Mouse (Mus musculus): Measurements from ENCODE around the gene Cntd1. TPM values are rescaled to one million over a fixed set of nuclear protein-coding genes. Genes with fewer than 3 reads are reported as not detected.
A peak's percentile ranks its signal among the peaks of the same experiment; 100 is the strongest.

Cntd1 gene
- polyA plus RNA-seq, 1 experiment: 0.56 TPM

DNA sequence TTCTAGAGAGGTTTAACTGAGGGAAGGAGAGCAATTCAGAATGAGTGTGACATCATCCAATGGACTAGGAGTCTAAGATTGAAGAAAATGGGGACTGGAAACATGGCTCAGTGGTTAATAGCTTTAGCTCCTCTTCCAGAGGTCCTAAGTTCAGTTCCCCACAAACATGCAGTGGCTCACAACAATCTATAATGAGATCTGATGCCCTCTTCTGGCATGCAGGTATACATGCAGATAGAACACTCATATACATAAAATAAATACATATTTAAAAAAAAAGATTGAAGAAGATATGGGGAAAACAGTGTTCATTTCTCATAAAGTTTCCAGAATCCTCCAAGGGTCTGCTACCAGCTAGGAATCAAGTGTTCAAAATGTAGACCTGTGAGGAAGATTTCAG lies 43.4 kb upstream of the Cntd1 start:
- no peak overlapping the region for H3K27ac ChIP-seq (ENCODE audit: insufficient read depth, low read length)
- H3K4me3 ChIP-seq (ENCODE audit: insufficient read depth, low read length): no peak overlapping the region
- TF ChIP-seq POLR2A (IDR thresholded peaks at IDR 0.05; ENCODE audit: extremely low read depth, insufficient read depth, low read length): no peak
- TF ChIP-seq CTCF (IDR thresholded peaks at IDR 0.05; ENCODE audit: extremely low read depth, insufficient read depth, low read length): no peak
- H3K4me1 ChIP-seq (ENCODE audit: control insufficient read depth, insufficient read depth, low read length): no peaks in the 10 kb centered on the region

DNA sequence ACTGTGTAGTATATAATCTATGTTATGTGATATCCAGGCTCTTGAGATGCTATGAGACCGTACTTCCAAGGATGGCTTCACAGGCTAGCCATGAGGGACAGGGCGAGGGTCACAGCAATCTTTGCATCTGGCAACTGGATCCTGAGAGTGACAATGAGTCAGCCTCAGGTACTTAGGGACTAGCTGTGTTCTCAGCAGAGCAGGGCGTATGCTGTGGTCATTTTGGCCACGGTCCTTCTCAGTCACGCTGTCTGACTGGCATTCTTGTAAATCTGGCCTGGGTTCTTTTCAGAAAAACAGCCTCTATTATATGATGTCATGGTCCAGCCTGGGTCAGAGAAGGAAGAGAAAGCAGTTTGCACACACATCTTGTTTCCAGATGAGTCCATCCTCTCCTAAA lies 42.0 kb upstream of the Cntd1 start:
- TF ChIP-seq CTCF (IDR thresholded peaks at IDR 0.05; ENCODE audit: extremely low read depth, insufficient read depth, low read length) (no peak), POLR2A (IDR thresholded peaks at IDR 0.05; ENCODE audit: extremely low read depth, insufficient read depth, low read length) (no peak)
- Histone ChIP-seq H3K27ac (ENCODE audit: insufficient read depth, low read length) (no peak overlapping the region), H3K4me1 (ENCODE audit: control insufficient read depth, insufficient read depth, low read length) (no peaks in the 10 kb centered on the region), H3K4me3 (ENCODE audit: insufficient read depth, low read length) (no peak overlapping the region)

DNA sequence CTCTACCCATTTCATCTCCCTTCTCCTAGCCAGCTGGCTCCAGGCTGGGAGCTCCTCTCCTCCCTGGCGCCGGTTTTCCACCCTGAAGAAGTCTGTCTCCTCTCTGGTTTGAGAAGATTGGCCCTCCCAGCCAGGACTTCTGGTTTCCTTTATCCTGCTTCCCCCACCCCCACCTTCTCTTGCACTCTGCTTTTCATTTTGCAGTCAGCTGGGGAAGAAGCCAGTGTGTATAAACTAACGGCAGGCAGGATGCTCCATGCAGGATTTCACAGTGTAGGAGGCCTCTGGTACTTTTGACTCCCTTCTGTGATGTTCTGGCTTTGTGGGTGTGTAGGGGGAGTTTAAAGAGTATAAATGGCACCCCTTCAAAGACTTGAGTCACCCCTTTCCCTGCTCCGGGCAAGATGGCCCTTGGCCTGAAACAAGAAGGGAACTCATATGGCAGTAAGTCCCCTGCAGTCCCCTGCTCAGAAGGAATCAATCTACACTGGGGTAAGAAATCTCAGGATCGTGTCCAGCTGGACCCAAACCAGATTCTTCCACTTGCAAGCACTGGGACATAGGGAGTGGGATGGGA lies 40.7 kb upstream of the Cntd1 start:
- no peak overlapping the region for H3K27ac ChIP-seq (ENCODE audit: insufficient read depth, low read length)
- no peaks in the 10 kb centered on the region for H3K4me1 ChIP-seq (ENCODE audit: control insufficient read depth, insufficient read depth, low read length)
- H3K4me3 ChIP-seq (ENCODE audit: insufficient read depth, low read length): no peak overlapping the region
- TF ChIP-seq POLR2A (IDR thresholded peaks at IDR 0.05; ENCODE audit: extremely low read depth, insufficient read depth, low read length) (no peak), CTCF (IDR thresholded peaks at IDR 0.05; ENCODE audit: extremely low read depth, insufficient read depth, low read length) (no peak)

DNA sequence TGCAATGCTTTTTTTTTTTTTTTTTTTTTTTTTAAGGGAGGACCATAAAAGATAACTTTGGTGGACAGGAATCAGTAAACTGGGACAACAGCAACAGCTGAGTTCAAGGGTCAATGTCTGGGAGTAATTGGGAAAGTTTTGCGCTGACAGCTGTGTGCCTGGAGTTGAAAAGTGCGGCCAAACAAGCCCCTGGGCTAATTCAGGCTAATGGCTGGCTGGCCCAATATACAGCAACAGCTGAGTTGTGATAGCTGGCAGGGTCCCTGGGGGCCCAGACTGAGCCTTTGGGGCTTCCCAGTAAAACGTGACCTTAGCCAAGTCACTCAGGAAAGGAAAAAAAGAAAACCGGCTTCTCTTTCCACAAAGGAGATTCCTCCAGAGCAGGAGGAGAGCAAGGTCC lies 33.7 kb upstream of the Cntd1 start:
- no peak overlapping the region for H3K4me3 ChIP-seq (ENCODE audit: insufficient read depth, low read length)
- no peaks in the 10 kb centered on the region; the same call in 1 of the 2 replicates for H3K4me1 ChIP-seq (ENCODE audit: control insufficient read depth, insufficient read depth, low read length)
- TF ChIP-seq POLR2A (IDR thresholded peaks at IDR 0.05; ENCODE audit: extremely low read depth, insufficient read depth, low read length): no peak
- no peak for TF ChIP-seq CTCF (IDR thresholded peaks at IDR 0.05; ENCODE audit: extremely low read depth, insufficient read depth, low read length)
- H3K27ac ChIP-seq (ENCODE audit: insufficient read depth, low read length): no peak overlapping the region

DNA sequence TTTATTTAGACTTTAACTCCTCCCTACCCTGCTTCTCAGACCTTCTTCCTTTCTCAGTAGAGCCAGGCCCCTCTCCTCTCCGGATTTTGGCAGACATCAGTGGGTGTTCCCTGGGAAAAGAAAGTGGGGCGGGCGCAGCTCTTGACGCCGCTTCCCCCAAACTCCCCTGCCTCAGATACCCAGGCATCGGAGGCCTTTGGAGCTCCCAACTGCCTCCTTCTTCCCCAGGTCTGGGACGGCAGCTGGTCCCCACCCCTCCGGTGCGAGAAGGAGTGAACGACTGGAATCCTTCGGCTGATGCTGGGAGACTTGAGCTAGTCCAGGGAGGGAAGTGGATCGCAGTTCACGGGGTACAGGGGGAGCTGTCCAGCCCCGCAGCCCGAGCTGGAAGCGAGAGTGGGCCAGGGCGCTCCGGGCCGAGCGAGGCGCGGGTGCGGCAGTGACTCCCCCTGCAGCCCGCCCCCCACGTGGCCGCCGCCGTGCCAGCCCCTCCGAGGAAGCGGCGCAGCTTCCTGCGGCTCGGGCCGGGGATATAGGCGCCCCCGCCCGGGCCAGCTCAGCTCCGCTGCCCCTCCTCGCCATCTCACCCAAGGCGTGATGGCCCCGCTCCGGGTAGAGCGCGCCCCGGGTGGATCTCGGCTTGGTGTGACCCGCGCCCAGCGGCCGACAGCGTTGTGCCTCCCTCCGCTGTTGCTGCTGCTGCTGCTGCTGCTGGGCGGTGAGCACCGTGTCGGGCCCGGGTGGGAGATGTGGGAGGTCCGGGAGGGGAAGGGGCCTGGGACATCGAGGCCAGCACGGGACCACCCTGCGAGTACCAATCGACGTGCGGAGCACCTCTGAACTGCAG lies 32.7 kb upstream of the Cntd1 start, which contains the start of gene Ramp2:
Ramp2 (plus strand) TSS at position 174 of the 847 bp plus-strand sequence.
- TF ChIP-seq POLR2A (IDR thresholded peaks at IDR 0.05; ENCODE audit: extremely low read depth, insufficient read depth, low read length) (no peak), CTCF (IDR thresholded peaks at IDR 0.05; ENCODE audit: extremely low read depth, insufficient read depth, low read length) (no peak)
- peak within 1 kb of the TSS; percentile 89 for H3K27ac ChIP-seq (ENCODE audit: insufficient read depth, low read length)
- H3K4me3 ChIP-seq (ENCODE audit: insufficient read depth, low read length): peak within 1 kb of the TSS; percentile 61
- H3K4me1 ChIP-seq (ENCODE audit: control insufficient read depth, insufficient read depth, low read length): no peaks in the 10 kb centered on the region; the same call in 1 of the 2 replicates

DNA sequence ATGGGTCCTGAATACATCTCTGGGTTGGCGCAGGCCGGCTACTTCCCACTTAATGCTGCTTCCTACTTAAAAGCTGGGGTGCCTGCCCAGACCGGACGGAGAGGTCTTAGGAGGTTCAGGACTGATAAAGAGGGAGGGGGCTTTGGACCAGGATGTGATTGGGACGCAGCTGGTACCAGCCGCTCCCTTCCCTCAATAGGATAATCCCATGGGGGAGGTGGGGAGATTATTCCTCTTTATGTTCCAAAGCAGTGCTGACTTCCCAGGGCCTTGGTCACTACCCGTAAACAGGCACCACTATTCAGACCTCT lies 32.2 kb upstream of the Cntd1 start:
- Histone ChIP-seq H3K4me3 (ENCODE audit: insufficient read depth, low read length) (peak overlapping the region; percentile 61), H3K27ac (ENCODE audit: insufficient read depth, low read length) (peak overlapping the region; percentile 89; the same call in 1 of the 2 replicates), H3K4me1 (ENCODE audit: control insufficient read depth, insufficient read depth, low read length) (no peaks in the 10 kb centered on the region; the same call in 1 of the 2 replicates)
- no peak for TF ChIP-seq CTCF (IDR thresholded peaks at IDR 0.05; ENCODE audit: extremely low read depth, insufficient read depth, low read length)
- TF ChIP-seq POLR2A (IDR thresholded peaks at IDR 0.05; ENCODE audit: extremely low read depth, insufficient read depth, low read length): no peak

DNA sequence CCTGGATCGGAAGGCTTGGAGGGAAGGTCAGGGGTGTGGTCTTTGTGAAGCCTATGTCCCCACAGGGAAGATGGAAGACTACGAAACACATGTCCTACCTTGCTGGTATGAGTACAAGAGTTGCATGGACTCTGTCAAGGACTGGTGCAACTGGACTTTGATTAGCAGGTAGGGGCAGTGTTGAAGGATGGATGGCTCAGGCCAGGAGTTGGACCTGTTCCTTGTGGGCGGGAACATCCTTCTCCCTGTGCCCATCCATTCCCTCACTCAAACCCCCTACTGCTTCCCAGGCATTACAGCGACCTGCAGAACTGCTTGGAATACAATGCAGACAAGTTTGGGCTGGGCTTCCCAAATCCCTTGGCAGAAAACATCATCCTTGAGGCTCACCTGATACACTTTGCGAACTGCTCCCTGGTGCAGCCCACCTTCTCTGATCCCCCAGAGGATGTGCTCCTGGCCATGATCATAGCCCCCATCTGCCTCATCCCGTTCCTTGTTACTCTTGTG lies 31.2 kb upstream of the Cntd1 start:
- peak overlapping the region; percentile 79 for H3K27ac ChIP-seq (ENCODE audit: insufficient read depth, low read length)
- H3K4me1 ChIP-seq (ENCODE audit: control insufficient read depth, insufficient read depth, low read length): no peaks in the 10 kb centered on the region; the same call in 1 of the 2 replicates
- peak overlapping the region; percentile 61 for H3K4me3 ChIP-seq (ENCODE audit: insufficient read depth, low read length)
- TF ChIP-seq CTCF (IDR thresholded peaks at IDR 0.05; ENCODE audit: extremely low read depth, insufficient read depth, low read length): no peak
- TF ChIP-seq POLR2A (IDR thresholded peaks at IDR 0.05; ENCODE audit: extremely low read depth, insufficient read depth, low read length): no peak

DNA sequence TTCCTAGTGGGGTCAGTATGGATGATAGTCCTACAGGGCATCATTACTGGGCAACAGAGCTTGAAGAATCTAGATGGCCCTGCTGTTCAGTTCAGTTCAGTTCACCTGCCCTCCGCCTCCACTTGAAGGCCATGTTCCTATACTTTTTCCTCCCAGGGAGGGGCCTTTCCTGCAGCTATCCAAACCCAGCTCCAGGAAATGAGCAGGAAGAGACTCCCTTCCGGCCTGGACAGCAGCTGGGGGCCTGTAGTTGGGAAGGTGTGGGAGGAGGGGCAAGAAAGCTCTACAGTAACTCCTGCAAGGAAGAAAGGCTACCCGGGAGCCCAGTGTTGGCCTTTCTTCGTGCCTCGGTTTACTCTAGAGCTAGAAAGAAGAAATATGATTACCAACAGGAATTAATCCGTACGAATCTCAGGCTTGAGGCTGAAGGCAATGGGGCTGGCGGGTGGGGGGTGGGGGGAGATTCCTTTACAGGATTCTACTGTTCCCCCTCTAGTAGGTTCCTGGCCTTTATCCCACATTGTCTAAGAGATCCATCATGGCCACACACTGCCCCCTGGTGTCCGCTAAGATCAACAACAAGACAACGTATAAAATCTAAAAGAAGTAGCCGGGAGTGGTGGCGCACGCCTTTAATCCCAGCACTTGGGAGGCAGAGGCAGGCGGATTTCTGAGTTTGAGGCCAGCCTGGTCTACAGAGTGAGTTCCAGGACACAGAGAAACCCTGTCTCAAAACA lies 30.4 kb upstream of the Cntd1 start:
- Histone ChIP-seq H3K4me3 (ENCODE audit: insufficient read depth, low read length) (peak overlapping the region; percentile 61; the same call in 1 of the 2 replicates), H3K27ac (ENCODE audit: insufficient read depth, low read length) (peak overlapping the region; percentile 79), H3K4me1 (ENCODE audit: control insufficient read depth, insufficient read depth, low read length) (peaks cover 2% of the 10 kb centered on the region)
- TF ChIP-seq CTCF (IDR thresholded peaks at IDR 0.05; ENCODE audit: extremely low read depth, insufficient read depth, low read length): peak; percentile 72
- no peak for TF ChIP-seq POLR2A (IDR thresholded peaks at IDR 0.05; ENCODE audit: extremely low read depth, insufficient read depth, low read length)

DNA sequence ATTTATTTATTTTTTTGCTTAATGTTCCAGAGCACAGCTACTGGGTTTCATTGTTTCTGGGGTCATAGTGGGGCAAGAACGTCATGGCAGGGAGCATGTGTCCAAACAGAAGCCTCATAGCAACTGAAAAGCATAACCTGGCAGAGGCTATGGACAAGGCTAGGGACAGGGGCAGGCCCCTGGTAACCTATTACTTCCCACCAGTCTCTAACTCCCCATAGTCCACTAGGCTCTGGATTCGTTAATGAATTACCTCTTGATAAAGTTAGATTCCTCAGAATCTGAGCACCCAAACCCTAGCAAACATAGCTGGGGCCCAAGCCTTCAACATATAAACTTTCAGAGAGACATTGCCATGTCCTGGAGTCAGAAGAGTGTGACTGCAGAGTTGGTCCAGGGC lies 27.8 kb upstream of the Cntd1 start:
- H3K4me3 ChIP-seq (ENCODE audit: insufficient read depth, low read length): no peak overlapping the region
- H3K27ac ChIP-seq (ENCODE audit: insufficient read depth, low read length): no peak overlapping the region
- TF ChIP-seq POLR2A (IDR thresholded peaks at IDR 0.05; ENCODE audit: extremely low read depth, insufficient read depth, low read length): no peak
- H3K4me1 ChIP-seq (ENCODE audit: control insufficient read depth, insufficient read depth, low read length): peaks cover 2% of the 10 kb centered on the region

All from cortical plate, adult 2 months (tissue).